Mouse (Mus musculus) midbrain, embryonic 10.5 days (tissue): ENCODE measurements at regions not wholly inside any gene's neighbourhood (a gene's known extent, or its start where the extent isn't known, plus 50 kb on each side); places are given as distances from the start of the nearest gene placed in this dataset.

Experiments
- DNase-seq: peaks from one replicate; pipeline ENCODE4 v3.0.0-alpha.2; 2017; ENCODE audit warnings: low spot score
- H3K27ac ChIP-seq: fragments of 300-500 bp; sonication (generic); replicated peaks from 2 replicates; pipeline ENCODE4 v1.5.1; 2016; ENCODE audit warnings: mild to moderate bottlenecking
- H3K27me3 ChIP-seq: fragments of 300-500 bp; sonication (generic); 2 replicates; pipeline ENCODE4 v1.6.1; 2016; ENCODE audit warnings: low read depth, mild to moderate bottlenecking; ENCODE audit not compliant: poor library complexity, severe bottlenecking
- H3K36me3 ChIP-seq: fragments of 300-500 bp; sonication (generic); 2 replicates; pipeline ENCODE4 v1.6.1; 2016; ENCODE audit warnings: mild to moderate bottlenecking, moderate library complexity
- H3K4me1 ChIP-seq: fragments of 300-500 bp; sonication (generic); 2 replicates; pipeline ENCODE4 v1.6.1; 2016
- H3K4me3 ChIP-seq: fragments of 300-500 bp; sonication (generic); 2 replicates; pipeline ENCODE4 v1.5.1; 2016; ENCODE audit warnings: mild to moderate bottlenecking, moderate library complexity
- H3K9me3 ChIP-seq: fragments of 300-500 bp; sonication (generic); replicated peaks from 2 replicates; pipeline ENCODE4 v1.6.1; 2016; ENCODE audit warnings: mild to moderate bottlenecking
- WGBS: fragments of 180-500 bp; shearing (Covaris S2); methylation state at CpG from one replicate; pipeline ENCODE4 v1.1.7; 2016; 5-methylcytosine and 5-hydroxymethylcytosine counted together

GRCm38 (mm10) chr17:50425531-50425930, 83.7 kb upstream of the Plcl2 start:
- no peak overlapping the region for H3K4me3 ChIP-seq
- H3K27me3 ChIP-seq = no peaks in the 10 kb centered on the region
- H3K9me3 ChIP-seq = peaks cover 5% of the 10 kb centered on the region; the same call in 1 of the 2 replicates
- H3K4me1 ChIP-seq = peaks cover 19% of the 10 kb centered on the region
- WGBS = 82% methylated on average over 4 of the region's 4 CpGs
- DNase-seq = no peak
- no peaks in the 10 kb centered on the region for H3K36me3 ChIP-seq
- H3K27ac ChIP-seq = no peak overlapping the region

- Histone ChIP-seq H3K27ac (no peak overlapping the region), H3K27me3 (no peaks in the 10 kb centered on the region), H3K36me3 (no peaks in the 10 kb centered on the region), H3K4me1 (peaks cover 19% of the 10 kb centered on the region), H3K9me3 (peaks cover 5% of the 10 kb centered on the region; the same call in 1 of the 2 replicates), H3K4me3 (no peak overlapping the region)
- no peak for DNase-seq
- 76% methylated on average over 7 of the region's 7 CpGs for WGBS
These were observed 83.1 kb upstream of the Plcl2 start for GRCm38 (mm10) chr17:50426146-50426545.

GRCm38 (mm10) chr17:50427331-50428003, 81.7 kb upstream of the Plcl2 start:
- WGBS = 8% methylated on average over 10 of the region's 10 CpGs
- peaks cover 19% of the 10 kb centered on the region for H3K4me1 ChIP-seq
- peak; percentile 57 for DNase-seq
- no peaks in the 10 kb centered on the region for H3K36me3 ChIP-seq
- peak overlapping the region; percentile 83 for H3K27ac ChIP-seq
- peaks cover 5% of the 10 kb centered on the region; the same call in 1 of the 2 replicates for H3K9me3 ChIP-seq
- peak overlapping the region; percentile 40 for H3K4me3 ChIP-seq
- H3K27me3 ChIP-seq = no peaks in the 10 kb centered on the region

DNA sequence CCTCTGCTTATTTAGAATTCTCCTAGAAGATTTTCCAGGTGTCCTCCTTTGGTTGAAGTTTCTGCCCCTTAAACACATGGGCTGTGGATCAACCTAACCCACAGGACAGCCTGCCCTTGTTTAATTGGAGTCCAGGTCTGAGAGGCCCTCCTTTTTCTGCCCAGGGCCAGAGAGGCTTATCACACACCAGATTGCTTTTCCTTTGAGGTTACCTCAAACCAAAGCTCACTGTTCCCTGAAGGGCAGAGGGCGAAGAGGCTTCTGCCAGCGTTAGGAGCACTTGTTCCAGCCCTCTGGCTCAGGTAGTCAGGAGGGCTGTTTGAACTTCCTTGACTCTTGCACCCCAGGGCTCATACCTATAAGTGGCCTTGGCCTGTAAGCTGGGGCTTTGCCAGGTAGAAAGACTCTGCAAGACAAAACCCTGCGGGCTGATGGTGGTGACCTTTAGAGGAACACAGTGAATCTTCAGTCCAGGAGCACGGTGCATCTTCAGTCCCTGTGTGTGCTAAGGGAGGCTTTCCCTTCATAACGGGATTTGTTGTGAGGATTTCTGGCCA, 81.1 kb upstream of the Plcl2 start:
- Histone ChIP-seq H3K4me1 (peaks cover 19% of the 10 kb centered on the region), H3K27ac (peak overlapping the region; percentile 83), H3K4me3 (peak overlapping the region; percentile 40), H3K9me3 (peaks cover 5% of the 10 kb centered on the region; the same call in 1 of the 2 replicates), H3K36me3 (no peaks in the 10 kb centered on the region), H3K27me3 (no peaks in the 10 kb centered on the region)
- 40% methylated on average over 5 of the region's 5 CpGs for WGBS
- DNase-seq = peak; percentile 45

DNA sequence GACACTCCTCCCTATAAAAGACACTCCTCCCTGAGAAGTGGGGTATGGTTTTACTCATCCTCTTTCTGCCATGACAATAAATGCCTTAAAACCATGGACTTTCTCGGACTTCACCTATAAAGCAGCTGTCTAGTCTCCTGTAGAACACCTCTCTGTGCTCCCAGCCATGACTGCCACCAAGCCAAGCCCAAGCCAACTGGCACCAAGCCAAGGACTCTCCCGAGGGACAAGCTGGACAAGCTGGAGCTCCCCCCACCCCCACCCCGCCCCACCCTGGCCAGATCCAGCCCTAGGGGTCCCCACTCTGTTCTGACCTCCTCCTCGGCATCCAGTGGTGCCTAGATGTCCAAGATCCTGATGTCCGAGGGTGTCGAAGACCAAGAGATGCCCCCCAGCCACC, 76.6 kb upstream of the Plcl2 start:
- H3K4me3 ChIP-seq = no peak overlapping the region
- no peaks in the 10 kb centered on the region for H3K36me3 ChIP-seq
- 82% methylated on average over 6 of the region's 6 CpGs for WGBS
- no peak overlapping the region for H3K27ac ChIP-seq
- no peaks in the 10 kb centered on the region for H3K9me3 ChIP-seq
- H3K4me1 ChIP-seq = peaks cover 11% of the 10 kb centered on the region
- no peaks in the 10 kb centered on the region for H3K27me3 ChIP-seq
- DNase-seq = no peak

- H3K4me3 ChIP-seq = no peak overlapping the region
- WGBS = 87% methylated on average over 5 of the region's 5 CpGs
- no peak overlapping the region for H3K27ac ChIP-seq
- no peaks in the 10 kb centered on the region for H3K9me3 ChIP-seq
- no peaks in the 10 kb centered on the region for H3K27me3 ChIP-seq
- no peak for DNase-seq
- no peaks in the 10 kb centered on the region; the same call in 1 of the 2 replicates for H3K4me1 ChIP-seq
- H3K36me3 ChIP-seq = no peaks in the 10 kb centered on the region
These were observed 70.2 kb upstream of the Plcl2 start for GRCm38 (mm10) chr17:50438960-50439359.

DNA sequence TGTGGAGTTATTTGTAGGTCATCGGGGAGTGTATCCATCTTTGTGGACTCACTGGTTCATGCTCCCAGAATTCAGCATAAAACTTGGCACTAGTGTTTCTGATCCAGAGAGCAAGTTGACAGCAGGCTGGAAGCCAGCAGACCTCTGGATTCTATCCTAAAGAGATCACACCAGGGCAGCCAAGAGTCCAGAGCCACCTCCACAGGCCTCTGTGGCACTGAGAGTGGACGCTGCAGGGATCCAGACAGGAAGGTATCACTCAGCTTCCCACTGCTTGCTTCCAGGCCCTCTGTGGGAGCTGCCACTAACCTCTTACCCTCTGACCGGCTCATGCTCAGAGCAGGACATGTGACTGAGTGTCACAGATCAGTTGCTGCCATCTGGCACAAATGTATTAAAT, 69.8 kb upstream of the Plcl2 start:
- Histone ChIP-seq H3K9me3 (no peaks in the 10 kb centered on the region), H3K4me3 (no peak overlapping the region), H3K27me3 (no peaks in the 10 kb centered on the region), H3K36me3 (no peaks in the 10 kb centered on the region), H3K27ac (no peak overlapping the region), H3K4me1 (no peaks in the 10 kb centered on the region; the same call in 1 of the 2 replicates)
- 83% methylated on average over 3 of the region's 3 CpGs for WGBS
- DNase-seq = no peak

DNA sequence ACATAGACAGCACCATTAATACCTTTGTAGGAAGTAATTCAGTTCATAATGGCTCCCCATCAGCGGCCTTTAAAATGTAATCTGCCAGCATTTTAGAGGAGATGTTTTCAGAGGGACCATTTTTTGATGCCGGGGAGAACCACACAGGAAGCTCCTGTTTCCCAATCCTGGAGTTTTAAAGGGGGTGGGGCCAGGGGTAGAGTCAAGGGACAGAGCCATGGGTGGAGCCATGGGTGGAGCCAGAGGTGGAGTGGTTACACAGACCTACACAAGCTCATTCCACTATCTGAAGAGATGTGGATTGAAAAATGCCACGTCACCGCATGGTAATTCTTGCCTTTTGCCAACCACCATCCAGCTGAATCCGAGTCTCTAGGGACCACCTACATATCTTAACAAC, 67.1 kb upstream of the Plcl2 start:
- Histone ChIP-seq H3K4me1 (no peaks in the 10 kb centered on the region; the same call in 1 of the 2 replicates), H3K4me3 (no peak overlapping the region), H3K36me3 (no peaks in the 10 kb centered on the region), H3K27me3 (no peaks in the 10 kb centered on the region), H3K27ac (no peak overlapping the region), H3K9me3 (no peaks in the 10 kb centered on the region)
- 92% methylated on average over 5 of the region's 5 CpGs for WGBS
- DNase-seq = no peak

DNA sequence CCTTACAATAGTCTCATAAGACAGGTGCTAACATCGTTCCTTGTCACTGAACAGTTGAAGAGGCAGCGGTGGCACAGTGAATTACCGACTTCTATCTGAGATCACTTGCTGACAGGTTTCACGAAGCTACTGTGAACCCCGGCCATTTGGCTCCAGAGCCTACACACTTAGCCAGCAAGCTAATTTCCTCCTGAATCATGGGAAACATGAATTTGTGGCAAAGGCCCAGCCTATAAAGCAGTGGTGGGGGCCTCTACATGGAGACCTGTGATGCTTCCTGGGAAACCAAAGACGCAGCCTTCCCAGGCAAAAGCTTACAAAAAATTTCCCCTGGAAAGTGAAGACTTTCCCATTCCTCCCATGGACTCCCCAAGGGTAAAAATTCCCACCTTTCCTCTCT, 66.3 kb upstream of the Plcl2 start:
- Histone ChIP-seq H3K4me3 (no peak overlapping the region), H3K27me3 (no peaks in the 10 kb centered on the region), H3K27ac (no peak overlapping the region), H3K4me1 (no peaks in the 10 kb centered on the region; the same call in 1 of the 2 replicates), H3K9me3 (no peaks in the 10 kb centered on the region), H3K36me3 (no peaks in the 10 kb centered on the region)
- WGBS = 95% methylated on average over 6 of the region's 6 CpGs
- no peak for DNase-seq

DNA sequence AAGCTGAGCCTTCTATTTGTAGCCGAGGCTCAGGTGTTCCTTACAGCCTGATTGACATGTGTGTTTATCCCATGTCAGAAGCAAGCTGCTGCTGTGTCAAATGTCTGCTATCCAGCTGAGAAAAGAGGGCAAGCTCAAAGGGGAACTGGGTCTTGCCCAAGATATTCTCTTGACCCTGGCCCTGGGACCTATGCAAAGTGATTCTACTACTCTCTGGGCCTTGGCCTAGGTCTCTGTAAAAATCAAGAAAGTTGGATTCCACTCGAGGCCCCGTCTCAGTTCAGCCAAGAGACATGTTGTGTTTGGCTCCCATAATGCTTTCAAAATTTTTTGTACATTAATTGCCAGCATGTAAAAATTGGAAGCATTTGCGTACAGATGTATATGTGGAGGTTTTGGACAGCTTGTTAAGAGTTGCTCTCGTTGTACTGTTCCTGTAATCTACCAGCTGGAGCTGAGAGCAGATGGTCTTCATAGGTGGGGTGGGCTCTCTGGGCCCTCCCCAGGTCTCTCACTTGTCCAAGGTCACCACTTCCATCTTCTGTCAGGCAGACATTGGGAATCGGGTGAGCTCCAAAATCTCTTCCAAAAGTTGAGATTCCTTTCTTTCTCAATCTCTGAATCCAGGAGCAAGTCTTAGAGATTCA, 65.7 kb upstream of the Plcl2 start:
- no peaks in the 10 kb centered on the region; the same call in 1 of the 2 replicates for H3K4me1 ChIP-seq
- no peaks in the 10 kb centered on the region for H3K9me3 ChIP-seq
- no peak for DNase-seq
- no peak overlapping the region for H3K4me3 ChIP-seq
- no peak overlapping the region for H3K27ac ChIP-seq
- 88% methylated on average over 6 of the region's 6 CpGs for WGBS
- H3K36me3 ChIP-seq = no peaks in the 10 kb centered on the region
- H3K27me3 ChIP-seq = no peaks in the 10 kb centered on the region

- H3K27me3 ChIP-seq = no peaks in the 10 kb centered on the region
- no peak for DNase-seq
- H3K4me1 ChIP-seq = no peaks in the 10 kb centered on the region; the same call in 1 of the 2 replicates
- H3K36me3 ChIP-seq = no peaks in the 10 kb centered on the region
- WGBS = 87% methylated on average over 1 of the region's 1 CpGs
- H3K4me3 ChIP-seq = no peak overlapping the region
- no peak overlapping the region for H3K27ac ChIP-seq
- H3K9me3 ChIP-seq = no peaks in the 10 kb centered on the region
These were observed 65.2 kb upstream of the Plcl2 start for GRCm38 (mm10) chr17:50444023-50444389.

DNA sequence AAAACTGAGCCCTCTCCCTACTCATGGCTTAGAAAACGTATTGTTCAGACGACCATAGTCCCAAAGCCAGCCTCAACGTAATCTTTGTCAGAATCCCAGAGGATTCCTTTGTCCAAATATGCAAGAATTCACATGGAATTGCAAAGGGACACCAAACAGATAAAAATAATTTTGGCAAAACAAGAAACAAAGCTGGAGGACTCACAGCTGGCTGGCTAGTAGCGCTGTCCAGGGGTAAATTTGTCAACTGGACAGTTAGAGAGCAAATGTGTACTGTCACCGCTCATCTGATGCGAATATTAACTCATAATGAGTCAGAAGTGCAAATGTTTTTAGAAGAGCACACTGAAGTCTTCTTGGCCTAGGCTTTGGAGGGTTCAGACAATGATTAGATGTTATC, 60.5 kb upstream of the Plcl2 start:
- no peaks in the 10 kb centered on the region for H3K4me1 ChIP-seq
- H3K4me3 ChIP-seq = no peak overlapping the region
- 89% methylated on average over 6 of the region's 6 CpGs for WGBS

GRCm38 (mm10) chr17:50451606-50452005, 57.6 kb upstream of the Plcl2 start:
- no peak for DNase-seq
- Histone ChIP-seq H3K27ac (no peak overlapping the region), H3K27me3 (no peaks in the 10 kb centered on the region), H3K36me3 (no peaks in the 10 kb centered on the region), H3K4me3 (no peak overlapping the region), H3K4me1 (no peaks in the 10 kb centered on the region), H3K9me3 (no peaks in the 10 kb centered on the region)
- WGBS = 89% methylated on average over 3 of the region's 3 CpGs

More for the DNA sequence above, 60.5 kb upstream of the Plcl2 start:
- Histone ChIP-seq H3K9me3 (no peaks in the 10 kb centered on the region), H3K27ac (no peak overlapping the region), H3K27me3 (no peaks in the 10 kb centered on the region), H3K36me3 (no peaks in the 10 kb centered on the region)
- no peak for DNase-seq
